Mouse (Mus musculus): Measurements from ENCODE around the gene Nol10. TPM values are rescaled to one million over a fixed set of nuclear protein-coding genes. Genes with fewer than 3 reads are reported as not detected.
"Not testable (repeated sequence)": the region's sequence is repeated elsewhere in the genome, so short reads cannot be mapped to it uniquely, and the experiment has no call there.

Gene Nol10
- polyA plus RNA-seq, 1 experiment from 2014 or later = 33.6 TPM

- DNase-seq (ENCODE audit: low spot score) (no peak), ATAC-seq (ENCODE audit: insufficient read depth, low FRiP score, low TSS enrichment) (no peak)
- no peak overlapping the region for H3K27ac ChIP-seq (ENCODE audit: low read depth, low read length)
- H3K4me3 ChIP-seq (ENCODE audit: low read depth, low read length) = no peak overlapping the region
- H3K27me3 ChIP-seq (ENCODE audit: control insufficient read depth, insufficient read depth, low read length) = no peaks in the 10 kb centered on the region
- no peaks in the 10 kb centered on the region for H3K9me3 ChIP-seq (ENCODE audit: control insufficient read depth, low read length)
- H3K4me1 ChIP-seq (ENCODE audit: control insufficient read depth, insufficient read depth, low read length) = no peaks in the 10 kb centered on the region
- H3K4me2 ChIP-seq (ENCODE audit: low read depth) = no peak overlapping the region
- H3K36me3 ChIP-seq (ENCODE audit: control insufficient read depth, insufficient read depth, low read length) = no peaks in the 10 kb centered on the region
- H3K9ac ChIP-seq (ENCODE audit: low read length) = no peak overlapping the region
- WGBS = 78% methylated on average over 4 of the region's 4 CpGs
Observed at GRCm38 (mm10) chr12:17450503-17450902, 102.2 kb downstream of the Nol10 start.

GRCm38 (mm10) chr12:17450908-17451307 is 102.7 kb downstream of the Nol10 start:
- no peaks in the 10 kb centered on the region for H3K27me3 ChIP-seq (ENCODE audit: control insufficient read depth, insufficient read depth, low read length)
- H3K9ac ChIP-seq (ENCODE audit: low read length) = no peak overlapping the region
- DNase-seq (ENCODE audit: low spot score) (no peak), ATAC-seq (ENCODE audit: insufficient read depth, low FRiP score, low TSS enrichment) (no peak)
- no peaks in the 10 kb centered on the region for H3K36me3 ChIP-seq (ENCODE audit: control insufficient read depth, insufficient read depth, low read length)
- no peak overlapping the region for H3K4me2 ChIP-seq (ENCODE audit: low read depth)
- no peak overlapping the region for H3K4me3 ChIP-seq (ENCODE audit: low read depth, low read length)
- H3K4me1 ChIP-seq (ENCODE audit: control insufficient read depth, insufficient read depth, low read length) = no peaks in the 10 kb centered on the region
- no peak overlapping the region for H3K27ac ChIP-seq (ENCODE audit: low read depth, low read length)
- WGBS = 69% methylated on average over 4 of the region's 4 CpGs
- no peaks in the 10 kb centered on the region for H3K9me3 ChIP-seq (ENCODE audit: control insufficient read depth, low read length)

GRCm38 (mm10) chr12:17452273-17452672 is 104.0 kb downstream of the Nol10 start:
- Histone ChIP-seq H3K27me3 (ENCODE audit: control insufficient read depth, insufficient read depth, low read length) (no peaks in the 10 kb centered on the region), H3K4me3 (ENCODE audit: low read depth, low read length) (no peak overlapping the region), H3K4me2 (ENCODE audit: low read depth) (no peak overlapping the region), H3K36me3 (ENCODE audit: control insufficient read depth, insufficient read depth, low read length) (no peaks in the 10 kb centered on the region), H3K9ac (ENCODE audit: low read length) (no peak overlapping the region), H3K9me3 (ENCODE audit: control insufficient read depth, low read length) (no peaks in the 10 kb centered on the region), H3K27ac (ENCODE audit: low read depth, low read length) (no peak overlapping the region), H3K4me1 (ENCODE audit: control insufficient read depth, insufficient read depth, low read length) (no peaks in the 10 kb centered on the region)
- ATAC-seq (ENCODE audit: insufficient read depth, low FRiP score, low TSS enrichment) (no peak), DNase-seq (ENCODE audit: low spot score) (no peak)
- WGBS = 89% methylated on average over 1 of the region's 1 CpGs

GRCm38 (mm10) chr12:17453918-17454317 is 105.7 kb downstream of the Nol10 start:
- Histone ChIP-seq H3K27ac (ENCODE audit: low read depth, low read length) (no peak overlapping the region), H3K4me3 (ENCODE audit: low read depth, low read length) (no peak overlapping the region), H3K4me1 (ENCODE audit: control insufficient read depth, insufficient read depth, low read length) (no peaks in the 10 kb centered on the region), H3K9me3 (ENCODE audit: control insufficient read depth, low read length) (no peaks in the 10 kb centered on the region), H3K4me2 (ENCODE audit: low read depth) (no peak overlapping the region), H3K27me3 (ENCODE audit: control insufficient read depth, insufficient read depth, low read length) (no peaks in the 10 kb centered on the region), H3K36me3 (ENCODE audit: control insufficient read depth, insufficient read depth, low read length) (no peaks in the 10 kb centered on the region), H3K9ac (ENCODE audit: low read length) (no peak overlapping the region)
- DNase-seq (ENCODE audit: low spot score) = no peak
- no peak for ATAC-seq (ENCODE audit: insufficient read depth, low FRiP score, low TSS enrichment)
- WGBS = 62% methylated on average over 5 of the region's 5 CpGs

DNA sequence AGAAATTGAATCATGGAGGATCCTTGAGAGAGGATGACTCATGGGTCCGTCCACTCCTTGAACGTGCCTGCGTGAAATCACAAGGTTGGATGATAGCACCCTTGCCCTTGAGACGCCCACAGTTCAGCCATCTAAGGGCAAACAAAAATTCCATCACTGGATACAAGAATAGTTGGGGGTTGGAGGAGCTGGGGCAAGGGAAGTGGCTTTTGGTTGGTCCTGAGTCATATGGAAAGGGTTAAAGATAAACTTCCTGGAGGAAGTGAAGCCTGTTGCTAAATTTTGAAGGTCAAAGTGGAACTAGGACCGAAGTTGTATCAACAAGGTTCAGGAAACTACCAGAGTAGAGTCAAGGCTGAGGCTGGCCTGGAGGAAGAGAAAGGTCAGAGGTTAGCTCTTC is 106.8 kb downstream of the Nol10 start:
- WGBS = 83% methylated on average over 5 of the region's 5 CpGs
- H3K36me3 ChIP-seq (ENCODE audit: control insufficient read depth, insufficient read depth, low read length) = no peaks in the 10 kb centered on the region
- no peak overlapping the region for H3K9ac ChIP-seq (ENCODE audit: low read length)
- H3K4me2 ChIP-seq (ENCODE audit: low read depth) = no peak overlapping the region
- H3K9me3 ChIP-seq (ENCODE audit: control insufficient read depth, low read length) = no peaks in the 10 kb centered on the region
- H3K4me3 ChIP-seq (ENCODE audit: low read depth, low read length) = no peak overlapping the region
- DNase-seq (ENCODE audit: low spot score) (no peak), ATAC-seq (ENCODE audit: insufficient read depth, low FRiP score, low TSS enrichment) (no peak)
- no peak overlapping the region for H3K27ac ChIP-seq (ENCODE audit: low read depth, low read length)
- no peaks in the 10 kb centered on the region for H3K4me1 ChIP-seq (ENCODE audit: control insufficient read depth, insufficient read depth, low read length)
- no peaks in the 10 kb centered on the region for H3K27me3 ChIP-seq (ENCODE audit: control insufficient read depth, insufficient read depth, low read length)

DNA sequence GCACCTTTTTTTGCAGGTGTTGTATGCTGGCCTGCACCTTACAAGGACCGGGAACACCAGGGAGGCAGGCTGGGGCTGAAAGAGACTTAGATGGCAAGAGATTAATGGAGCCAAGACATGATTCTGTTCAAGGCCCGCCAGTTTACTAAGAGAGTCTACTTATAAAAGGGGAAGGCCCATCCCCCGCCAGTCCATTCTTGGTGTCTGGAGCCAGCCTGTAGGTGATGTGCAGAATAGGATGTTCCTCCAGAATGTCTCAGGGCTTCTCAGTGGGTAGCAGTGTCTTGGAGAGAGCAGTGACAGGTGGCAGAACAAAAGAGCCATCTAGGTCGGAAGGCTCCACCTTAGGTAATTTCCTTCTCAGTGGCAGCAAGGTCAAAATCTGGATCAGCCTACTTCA is 111.0 kb downstream of the Nol10 start:
- not testable (repeated sequence) for H3K4me2 ChIP-seq (ENCODE audit: low read depth); H3K9me3 ChIP-seq (ENCODE audit: control insufficient read depth, low read length); ATAC-seq (ENCODE audit: insufficient read depth, low FRiP score, low TSS enrichment); DNase-seq (ENCODE audit: low spot score); H3K27ac ChIP-seq (ENCODE audit: low read depth, low read length); H3K36me3 ChIP-seq (ENCODE audit: control insufficient read depth, insufficient read depth, low read length); H3K9ac ChIP-seq (ENCODE audit: low read length); H3K4me1 ChIP-seq (ENCODE audit: control insufficient read depth, insufficient read depth, low read length); H3K27me3 ChIP-seq (ENCODE audit: control insufficient read depth, insufficient read depth, low read length); H3K4me3 ChIP-seq (ENCODE audit: low read depth, low read length)
- WGBS = 87% methylated on average over 4 of the region's 4 CpGs

GRCm38 (mm10) chr12:17463706-17464105 is 115.4 kb downstream of the Nol10 start:
- Histone ChIP-seq H3K4me1 (ENCODE audit: control insufficient read depth, insufficient read depth, low read length) (no peaks in the 10 kb centered on the region), H3K36me3 (ENCODE audit: control insufficient read depth, insufficient read depth, low read length) (no peaks in the 10 kb centered on the region), H3K4me3 (ENCODE audit: low read depth, low read length) (no peak overlapping the region), H3K27me3 (ENCODE audit: control insufficient read depth, insufficient read depth, low read length) (no peaks in the 10 kb centered on the region), H3K9me3 (ENCODE audit: control insufficient read depth, low read length) (no peaks in the 10 kb centered on the region), H3K9ac (ENCODE audit: low read length) (no peak overlapping the region), H3K4me2 (ENCODE audit: low read depth) (no peak overlapping the region), H3K27ac (ENCODE audit: low read depth, low read length) (no peak overlapping the region)
- WGBS = 66% methylated on average over 4 of the region's 4 CpGs
- ATAC-seq (ENCODE audit: insufficient read depth, low FRiP score, low TSS enrichment) = no peak
- no peak for DNase-seq (ENCODE audit: low spot score)

GRCm38 (mm10) chr12:17464550-17464949 is 116.3 kb downstream of the Nol10 start:
- WGBS = 84% methylated on average over 5 of the region's 5 CpGs
- ATAC-seq (ENCODE audit: insufficient read depth, low FRiP score, low TSS enrichment); DNase-seq (ENCODE audit: low spot score): not testable (repeated sequence)

GRCm38 (mm10) chr12:17466791-17467190 is 118.5 kb downstream of the Nol10 start:
- 83% methylated on average over 4 of the region's 4 CpGs for WGBS
- Histone ChIP-seq H3K9me3 (ENCODE audit: control insufficient read depth, low read length) (no peaks in the 10 kb centered on the region), H3K27me3 (ENCODE audit: control insufficient read depth, insufficient read depth, low read length) (no peaks in the 10 kb centered on the region), H3K4me2 (ENCODE audit: low read depth) (no peak overlapping the region), H3K4me3 (ENCODE audit: low read depth, low read length) (no peak overlapping the region), H3K27ac (ENCODE audit: low read depth, low read length) (no peak overlapping the region), H3K4me1 (ENCODE audit: control insufficient read depth, insufficient read depth, low read length) (no peaks in the 10 kb centered on the region), H3K9ac (ENCODE audit: low read length) (no peak overlapping the region), H3K36me3 (ENCODE audit: control insufficient read depth, insufficient read depth, low read length) (no peaks in the 10 kb centered on the region)
- ATAC-seq (ENCODE audit: insufficient read depth, low FRiP score, low TSS enrichment) = no peak
- DNase-seq (ENCODE audit: low spot score) = no peak

More at GRCm38 (mm10) chr12:17464550-17464949, 116.3 kb downstream of the Nol10 start:
- H3K9me3 ChIP-seq (ENCODE audit: control insufficient read depth, low read length); H3K4me1 ChIP-seq (ENCODE audit: control insufficient read depth, insufficient read depth, low read length); H3K9ac ChIP-seq (ENCODE audit: low read length); H3K4me3 ChIP-seq (ENCODE audit: low read depth, low read length); H3K27ac ChIP-seq (ENCODE audit: low read depth, low read length); H3K27me3 ChIP-seq (ENCODE audit: control insufficient read depth, insufficient read depth, low read length); H3K36me3 ChIP-seq (ENCODE audit: control insufficient read depth, insufficient read depth, low read length); H3K4me2 ChIP-seq (ENCODE audit: low read depth): not testable (repeated sequence)

Data from neural tube, embryonic 11.5 days (tissue).